Mouse (Mus musculus): ENCODE measurements at regions not wholly inside any gene's neighbourhood (a gene's known extent, or its start where the extent isn't known, plus 50 kb on each side); places are given as distances from the start of the nearest gene placed in this dataset.

DNA sequence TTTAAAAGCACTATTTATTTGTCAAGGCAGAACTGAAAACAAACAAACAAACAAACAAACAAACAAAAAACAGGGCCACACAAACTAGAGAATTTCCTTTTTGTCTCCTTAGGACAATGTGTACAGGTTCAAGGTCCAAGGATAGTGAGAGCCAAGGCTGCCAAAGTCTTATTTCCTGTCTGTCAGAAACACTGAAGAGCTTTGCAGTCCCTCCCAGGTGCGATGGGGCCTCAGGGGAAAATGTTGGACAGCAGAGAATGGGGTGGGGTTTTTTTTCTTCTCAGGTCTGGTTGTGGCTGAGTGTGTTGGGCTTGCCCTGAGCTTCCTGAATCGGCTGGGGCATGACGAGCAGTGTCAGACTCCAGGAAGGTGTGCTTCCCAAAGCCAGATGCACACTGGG, 53.1 kb upstream of the Wscd2 start:
- Histone ChIP-seq H3K36me3 (ENCODE audit: control insufficient read depth, insufficient read depth, low read length) (no peaks in the 10 kb centered on the region), H3K9ac (ENCODE audit: low read depth, low read length) (no peak overlapping the region), H3K27me3 (replicated peaks; ENCODE audit: control insufficient read depth, insufficient read depth, low read length) (no peaks in the 10 kb centered on the region), H3K4me3 (ENCODE audit: low read length) (no peak overlapping the region), H3K9me3 (ENCODE audit: control insufficient read depth, low read length) (no peaks in the 10 kb centered on the region), H3K27ac (ENCODE audit: low read length) (no peak overlapping the region), H3K4me1 (ENCODE audit: control insufficient read depth, insufficient read depth, low read length) (peaks cover 3% of the 10 kb centered on the region; the same call in 1 of the 2 replicates), H3K4me2 (ENCODE audit: low read depth, low read length) (no peak overlapping the region)
- ATAC-seq: peak; percentile 53; the same call in 1 of the 2 replicates
- 49% methylated on average over 3 of the region's 3 CpGs for WGBS

Data from intestine, embryonic 16.5 days (tissue).